Mouse (Mus musculus): ENCODE results near the gene Fut11.

GRCm38 (mm10) chr14:20723006-20723405 lies 28.2 kb downstream of the Fut11 start:
- no peak for TF ChIP-seq CTCF (IDR thresholded peaks at IDR 0.05; ENCODE audit: low read depth)
- no peak for TF ChIP-seq EP300 (optimal IDR thresholded peaks at IDR 0.05)

Data from stomach, postnatal 0 days (tissue).